Mouse (Mus musculus) lung, adult 2 months (tissue): ENCODE measurements around the gene Ptk6.

Experiments used
- CTCF ChIP-seq: fragments of 200-500 bp; IDR thresholded peaks from 2 replicates; pipeline ENCODE4 v1.5.1; 2011; ENCODE audit warnings: mild to moderate bottlenecking, low read length, control low read depth; ENCODE audit not compliant: insufficient read depth
- POLR2A ChIP-seq: fragments of 200-500 bp; IDR thresholded peaks from 2 replicates; pipeline ENCODE4 v1.6.1; 2011; ENCODE audit warnings: low read depth, mild to moderate bottlenecking, control low read depth, low read length, borderline replicate concordance; ENCODE audit errors: extremely low read depth

GRCm38 (mm10) chr2:181218881-181219485 is 16.4 kb upstream of the Ptk6 start:
- no peak for TF ChIP-seq POLR2A
- no peak for TF ChIP-seq CTCF
